Comparison of ENCODE assay signal across 8 mouse cellular contexts in genomic region chr16:8830431-8831211, GRCm38 (mm10). TPM values are rescaled to one million over a fixed set of nuclear protein-coding genes. Genes with fewer than 3 reads are reported as not detected.
DNase-seq lines count a peak whose midpoint lies in the region; ATAC-seq lines count a peak whose summit lies in the region.

No protein-coding gene starts in this region.

- ATAC-seq in forebrain, embryonic 16.5 days = peak; percentile 9
- peak; percentile 20; the same call in 1 of the 2 replicates for ATAC-seq in lung, embryonic 15.5 days (ENCODE audit: borderline replicate concordance, extremely low read depth, low FRiP score, low TSS enrichment)
- ATAC-seq in neutrophil, adult 5-6 weeks (ENCODE audit: extremely low read depth, insufficient number of reproducible peaks, low FRiP score, poor library complexity, severe bottlenecking) = peak; percentile 21; the same call in 1 of the 2 replicates

- no peaks in the 10 kb centered on the region for H3K27me3 ChIP-seq in forebrain, embryonic 16.5 days (replicated peaks; ENCODE audit: control insufficient read depth, insufficient read depth, low read length)
- no peaks in the 10 kb centered on the region for H3K27me3 ChIP-seq in lung, embryonic 15.5 days

- peak overlapping the region; percentile 83 for H3K4me2 ChIP-seq in forebrain, embryonic 16.5 days (ENCODE audit: low read length)
- H3K4me2 ChIP-seq in lung, embryonic 15.5 days = peak overlapping the region; percentile 79

- H3K4me3 ChIP-seq in forebrain, embryonic 16.5 days (replicated peaks; ENCODE audit: low read length) = peak overlapping the region; percentile 99
- peak overlapping the region; percentile 98 for H3K4me3 ChIP-seq in lung, embryonic 15.5 days

- peak overlapping the region; percentile 97 for H3K27ac ChIP-seq in forebrain, embryonic 16.5 days (ENCODE audit: low read length)
- H3K27ac ChIP-seq in lung, embryonic 15.5 days = peak overlapping the region; percentile 94

- H3K9ac ChIP-seq in forebrain, embryonic 16.5 days (replicated peaks; ENCODE audit: low read depth, low read length) = peak overlapping the region; percentile 99
- H3K9ac ChIP-seq in lung, embryonic 15.5 days = peak overlapping the region; percentile 98

- WGBS in forebrain, embryonic 16.5 days = under 1% methylated on average over 71 of the region's 74 CpGs
- WGBS in lung, embryonic 15.5 days = under 1% methylated on average over 74 of the region's 74 CpGs

- H3K4me1 ChIP-seq in forebrain, embryonic 16.5 days (replicated peaks; ENCODE audit: control insufficient read depth, insufficient read depth, low read length) = peaks cover 33% of the 10 kb centered on the region
- peaks cover 25% of the 10 kb centered on the region for H3K4me1 ChIP-seq in lung, embryonic 15.5 days

- no peaks in the 10 kb centered on the region for H3K9me3 ChIP-seq in forebrain, embryonic 16.5 days (ENCODE audit: control insufficient read depth, low read length)
- H3K9me3 ChIP-seq in lung, embryonic 15.5 days = no peaks in the 10 kb centered on the region

- intact Hi-C loops in heart, postnatal 36 days (cut with DNase I) = loop anchor here (2.0 kb wide), 1 partner anchor 92 kb away; no protein-coding TSS in a partner anchor

- H3K36me3 ChIP-seq in forebrain, embryonic 16.5 days (ENCODE audit: control insufficient read depth, insufficient read depth) = no peaks in the 10 kb centered on the region
- H3K36me3 ChIP-seq in lung, embryonic 15.5 days = 0 out of 2 replicates have a peak, but pooled peaks cover 13% of the 10 kb centered on the region

- DNase-seq in ES-CJ7 (ENCODE audit: low read depth, low spot score) = peak; percentile 33
- DNase-seq in cerebellum, adult 18-20 months = peak; percentile 61 to 73
- peak; percentile 76 to 83 for DNase-seq in heart, postnatal 36 days
- DNase-seq in layer of hippocampus, adult 8-10 months (ENCODE audit: low spot score in 2 of 2) = peak; percentile 48 to 52
- peak; percentile 67 to 75 for DNase-seq in thymus, adult 18-20 months

RNA-seq across cellular contexts. Expression of gene 1810013L24Rik, which starts 0.7 kb away (rescaled TPM):
- polyA plus RNA-seq in forebrain, embryonic 16.5 days (2015; fragmentation: Nextera tagmentation; extraction: Ambion mirVana) = 29.0 and 30.6 TPM in 2 replicates
- total RNA-seq in heart, postnatal 36 days (2021) = 100 to 1,000 TPM; 117 to 136 TPM
- 100 to 1,000 TPM; 103 to 112 (median 106) TPM for total RNA-seq in layer of hippocampus, adult 8-10 months (2022)
- 19.3 and 20.8 TPM in 2 replicates for polyA plus RNA-seq in lung, embryonic 15.5 days (2015; fragmentation: Nextera tagmentation; extraction: Ambion mirVana)
- 185 and 198 TPM in 2 replicates for total RNA-seq in neutrophil, adult 5-6 weeks (2017)

RNA-seq across cellular contexts. Expression of gene Usp7, which starts 38.5 kb away (rescaled TPM):
- 32.4 and 40.2 TPM in 2 replicates for polyA plus RNA-seq in forebrain, embryonic 16.5 days (2015; fragmentation: Nextera tagmentation; extraction: Ambion mirVana)
- 10 to 100 TPM; 49.3 to 50.9 TPM for total RNA-seq in heart, postnatal 36 days (2021)
- 100 to 1,000 TPM; 150 to 185 (median 163) TPM for total RNA-seq in layer of hippocampus, adult 8-10 months (2022)
- 24.8 and 26.7 TPM in 2 replicates for polyA plus RNA-seq in lung, embryonic 15.5 days (2015; fragmentation: Nextera tagmentation; extraction: Ambion mirVana)
- total RNA-seq in neutrophil, adult 5-6 weeks (2017) = 320 and 377 TPM in 2 replicates

Comparison
In these comparisons a context has a peak if more than half of its experiments do, and no peak if none do; other contexts are left out.
1. Peak in every context shown above with its lines: DNase-seq, ATAC-seq, H3K4me3 ChIP-seq and H3K27ac ChIP-seq.